Mouse (Mus musculus): Measurements from ENCODE around the gene Limch1.

The Limch1 gene

DNA sequence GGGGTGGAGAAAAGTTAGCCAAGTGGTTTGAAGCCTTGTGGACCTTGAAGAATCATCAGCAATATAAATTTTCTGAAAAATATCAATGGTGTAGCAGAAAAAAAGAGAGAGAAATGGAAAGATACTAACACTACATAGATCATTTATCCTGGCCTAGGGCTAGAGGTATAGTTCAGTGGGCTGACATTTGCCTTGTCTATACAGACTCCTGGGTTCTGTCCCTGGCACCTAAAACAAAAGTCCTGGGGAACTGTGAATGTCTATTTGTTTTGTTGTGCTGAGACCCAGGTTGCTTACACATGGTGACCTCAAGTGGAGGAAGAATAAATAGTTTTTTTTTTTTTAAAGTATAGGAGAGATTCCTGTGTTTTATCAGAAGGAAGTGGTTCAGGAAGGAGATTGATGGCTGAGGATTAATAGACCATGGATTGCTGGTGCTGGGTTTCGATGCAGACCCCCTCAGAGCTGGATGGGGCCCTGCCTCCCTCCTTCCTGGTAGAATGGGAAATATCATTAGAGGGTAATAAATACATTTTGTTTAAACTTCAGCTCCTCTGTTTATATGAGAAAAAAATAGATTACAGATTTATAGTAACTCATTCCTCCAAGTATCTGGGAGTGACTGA, 40.5 kb downstream of the Limch1 start:
- no peak for DNase-seq (ENCODE audit: low spot score in 2 of 2)

- no peak for DNase-seq (ENCODE audit: low spot score in 2 of 2)
Observed at GRCm38 (mm10) chr5:66786621-66787061, 41.0 kb downstream of the Limch1 start.

GRCm38 (mm10) chr5:66789041-66789440, 43.4 kb downstream of the Limch1 start:
- no peak for DNase-seq (ENCODE audit: low spot score in 2 of 2)

GRCm38 (mm10) chr5:66791161-66791560, 45.5 kb downstream of the Limch1 start:
- no peak for DNase-seq (ENCODE audit: low spot score in 2 of 2)

GRCm38 (mm10) chr5:66793251-66793650, 47.6 kb downstream of the Limch1 start:
- no peak for DNase-seq (ENCODE audit: low spot score in 2 of 2)

- DNase-seq (ENCODE audit: low spot score in 2 of 2): no peak
Observed at GRCm38 (mm10) chr5:66797326-66797725, 51.7 kb downstream of the Limch1 start.

GRCm38 (mm10) chr5:66798135-66798534, 52.5 kb downstream of the Limch1 start:
- no peak for DNase-seq (ENCODE audit: low spot score in 2 of 2)

- DNase-seq (ENCODE audit: low spot score in 2 of 2): no peak
Observed at GRCm38 (mm10) chr5:66798591-66799003, 53.0 kb downstream of the Limch1 start.

DNA sequence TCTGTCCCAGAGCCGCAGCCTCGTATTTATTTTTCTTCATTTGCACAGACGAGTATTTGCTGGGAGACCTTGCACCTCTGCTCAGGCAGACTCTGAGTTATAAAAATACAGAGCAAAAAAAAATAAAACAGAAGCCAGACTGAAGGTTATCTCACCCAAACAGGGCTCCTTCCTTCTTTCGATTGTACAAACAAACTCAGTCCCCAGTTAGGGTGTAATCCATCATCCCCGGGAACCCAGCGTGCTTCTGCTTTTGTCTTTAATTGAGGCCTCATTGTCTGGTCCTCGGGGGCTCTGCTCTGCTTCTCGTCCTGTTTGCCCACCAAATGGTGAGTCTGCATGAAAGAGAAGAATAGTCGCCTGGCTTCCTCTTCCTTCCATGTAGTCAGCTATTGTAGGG, 54.6 kb downstream of the Limch1 start:
- no peak for DNase-seq (ENCODE audit: low spot score in 2 of 2)

DNA sequence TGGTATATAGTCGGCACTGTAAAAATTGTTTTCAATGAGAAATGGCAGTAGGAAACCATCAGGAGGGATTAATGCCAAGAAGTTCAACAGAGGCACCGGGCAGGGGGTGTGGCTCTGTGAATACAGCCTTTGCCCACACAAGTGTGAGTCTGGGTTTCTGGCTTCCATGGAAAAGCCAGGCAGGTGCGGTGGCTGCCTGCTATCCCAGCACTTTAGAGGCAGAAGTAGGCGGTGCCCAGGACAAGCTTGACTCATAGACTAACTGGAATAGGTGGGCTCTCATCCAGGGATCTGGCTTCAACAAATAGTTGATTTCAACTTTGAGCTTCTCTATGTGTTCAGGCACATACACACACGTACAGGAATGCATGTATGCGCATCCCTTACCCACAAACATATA, 55.4 kb downstream of the Limch1 start:
- DNase-seq (ENCODE audit: low spot score in 2 of 2): no peak

- DNase-seq (ENCODE audit: low spot score in 2 of 2): no peak
Observed at GRCm38 (mm10) chr5:66802196-66802595, 56.6 kb downstream of the Limch1 start.

GRCm38 (mm10) chr5:66806335-66806734, 60.7 kb downstream of the Limch1 start:
- no peak for DNase-seq (ENCODE audit: low spot score in 2 of 2)

GRCm38 (mm10) chr5:66807737-66808136, 62.1 kb downstream of the Limch1 start:
- no peak for DNase-seq (ENCODE audit: low spot score in 2 of 2)

DNA sequence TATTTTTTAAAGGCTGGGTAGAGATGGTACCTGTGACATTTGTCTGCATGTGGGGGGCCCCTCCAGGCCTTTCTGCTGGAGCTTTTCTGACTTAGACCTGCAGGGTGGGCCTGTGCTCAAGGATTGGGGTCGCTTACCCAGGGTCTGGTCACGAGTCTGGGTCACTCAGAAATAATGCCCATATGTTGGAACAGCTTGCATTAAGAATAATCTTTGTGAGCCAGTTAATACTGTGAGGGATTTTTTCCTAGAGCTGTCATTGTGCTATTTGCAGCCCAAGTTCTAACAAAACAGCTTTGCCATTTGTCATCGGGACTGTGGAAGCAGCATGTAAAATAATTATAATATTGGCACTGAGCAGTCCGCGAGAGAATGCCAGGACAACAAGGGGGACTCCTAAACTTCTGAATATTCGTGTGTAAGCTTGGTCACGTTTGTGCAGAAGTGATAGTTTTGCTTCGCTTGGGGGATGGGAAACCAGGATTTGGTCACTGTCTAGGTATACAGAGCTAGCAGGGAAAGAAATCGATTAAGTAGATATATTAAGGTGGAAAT, 63.5 kb downstream of the Limch1 start:
- no peak for DNase-seq (ENCODE audit: low spot score in 2 of 2)

GRCm38 (mm10) chr5:66810396-66810795, 64.8 kb downstream of the Limch1 start:
- DNase-seq (ENCODE audit: low spot score in 2 of 2): peak in 1 of 2 experiments; percentile 47

- DNase-seq (ENCODE audit: low spot score in 2 of 2): no peak
Observed at GRCm38 (mm10) chr5:66814674-66815073, 69.0 kb downstream of the Limch1 start.

- no peak for DNase-seq (ENCODE audit: low spot score in 2 of 2)
Observed at GRCm38 (mm10) chr5:66815877-66816276, 70.2 kb downstream of the Limch1 start.

DNA sequence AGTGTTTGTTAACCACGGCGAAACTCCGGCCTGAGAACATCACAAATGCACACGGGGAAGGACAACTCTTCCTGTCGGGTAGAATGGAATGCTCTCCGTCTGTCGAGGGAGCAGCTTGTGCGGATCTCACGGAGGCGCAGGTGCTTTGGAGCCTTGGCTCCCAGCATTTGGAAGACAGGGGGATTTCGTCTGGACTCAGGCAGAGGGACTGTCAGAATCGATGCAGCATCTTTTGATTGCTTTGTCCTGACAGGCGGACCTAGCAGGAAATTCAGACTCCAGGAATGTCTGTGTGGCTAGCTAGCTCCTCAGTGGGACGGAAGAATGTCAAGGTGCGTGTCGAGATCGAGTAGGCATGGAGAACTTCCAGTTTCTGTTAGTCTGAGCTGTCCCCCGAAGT, 71.1 kb downstream of the Limch1 start:
- no peak for DNase-seq (ENCODE audit: low spot score in 2 of 2)

GRCm38 (mm10) chr5:66817184-66817956, 71.7 kb downstream of the Limch1 start:
- DNase-seq (ENCODE audit: low spot score in 2 of 2): no peak

DNA sequence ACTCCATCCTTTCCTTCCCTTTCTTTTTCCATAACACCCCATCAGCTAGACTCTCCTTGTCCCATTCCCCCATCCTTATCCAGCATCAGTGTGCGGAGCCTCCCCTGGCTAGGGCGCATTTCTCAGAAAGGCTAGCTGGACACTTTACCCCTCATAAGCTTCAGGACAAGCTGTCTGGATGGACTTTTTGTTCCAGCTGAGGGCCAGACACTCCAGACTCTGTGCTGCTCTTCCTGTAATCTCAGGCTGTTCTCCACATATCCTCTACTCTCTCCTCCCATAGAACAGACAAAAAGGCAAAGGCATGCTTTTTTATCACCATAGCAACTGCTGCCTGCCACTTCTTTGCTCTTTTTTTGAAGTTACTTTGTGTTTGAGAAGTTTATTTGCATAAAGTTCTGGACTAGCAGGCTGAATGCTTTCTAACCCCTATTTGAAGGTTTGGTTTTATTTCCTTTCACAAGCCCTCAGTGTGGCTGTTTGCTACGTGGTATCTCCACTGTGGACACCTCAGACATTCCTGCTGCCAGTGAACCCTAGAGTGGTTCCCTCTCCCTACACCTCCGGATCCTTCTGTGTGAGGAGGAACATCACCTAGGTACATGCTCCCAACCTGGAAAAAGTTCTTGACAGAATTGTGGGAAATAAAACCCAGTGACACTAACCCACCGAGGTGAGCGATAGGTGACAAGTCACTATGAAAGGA, 77.0 kb downstream of the Limch1 start:
- no peak for DNase-seq (ENCODE audit: low spot score in 2 of 2)

DNA sequence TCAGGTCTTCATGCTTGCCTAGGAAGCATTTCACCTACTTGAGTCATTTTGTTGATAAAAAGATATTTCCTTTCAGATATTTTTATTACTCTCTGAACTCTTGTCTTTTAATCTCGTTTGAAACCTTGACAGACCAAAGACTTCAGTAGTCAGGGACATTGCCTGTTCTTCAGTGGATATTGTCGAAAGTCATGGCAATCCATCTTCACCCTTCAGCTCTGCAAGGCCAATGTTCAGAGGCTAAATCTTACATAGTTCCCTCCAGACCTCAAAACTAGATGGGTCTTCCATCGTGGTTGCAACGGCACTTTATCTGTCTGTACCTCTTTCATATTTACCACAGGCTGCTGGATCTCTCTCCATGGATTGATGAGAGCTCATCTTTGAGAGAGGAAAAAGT, 80.0 kb downstream of the Limch1 start:
- no peak for DNase-seq (ENCODE audit: low spot score in 2 of 2)

DNA sequence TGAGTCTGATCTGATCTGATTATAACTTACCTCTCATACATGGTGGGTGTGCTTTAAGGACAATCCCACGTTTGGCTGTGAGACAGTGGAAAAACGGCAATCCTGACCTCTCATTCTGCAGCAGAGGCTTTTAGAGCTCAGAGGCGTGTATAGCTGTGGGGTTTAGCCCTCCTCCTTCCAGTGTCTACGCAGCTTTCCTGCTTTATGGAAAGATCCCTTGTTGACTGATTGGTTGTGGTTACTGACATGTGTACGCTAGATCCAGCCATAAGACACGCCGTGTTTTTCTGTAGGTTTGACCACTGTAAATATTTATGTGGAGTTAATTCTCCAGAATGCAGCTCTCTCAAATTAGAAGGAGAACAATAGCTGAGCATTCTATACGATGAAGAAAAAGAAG, 81.2 kb downstream of the Limch1 start:
- DNase-seq (ENCODE audit: low spot score in 2 of 2): no peak

Measured in right cerebral cortex, postnatal 10 days (tissue).